Mouse (Mus musculus): ENCODE data around the gene Cyth4.

The Cyth4 gene

GRCm38 (mm10) chr15:78587050-78587994 lies 9.5 kb upstream of the Cyth4 start:
- peak; percentile 38 for DNase-seq (ENCODE audit: low spot score)

- DNase-seq (ENCODE audit: low spot score) = no peak
Observed at GRCm38 (mm10) chr15:78588049-78588448, 8.8 kb upstream of the Cyth4 start.

GRCm38 (mm10) chr15:78588900-78589299 lies 7.9 kb upstream of the Cyth4 start:
- no peak for DNase-seq (ENCODE audit: low spot score)

GRCm38 (mm10) chr15:78589936-78590335 lies 6.9 kb upstream of the Cyth4 start:
- DNase-seq (ENCODE audit: low spot score) = no peak

GRCm38 (mm10) chr15:78590785-78591184 lies 6.1 kb upstream of the Cyth4 start:
- DNase-seq (ENCODE audit: low spot score) = no peak

GRCm38 (mm10) chr15:78591680-78592451 lies 5.0 kb upstream of the Cyth4 start:
- DNase-seq (ENCODE audit: low spot score) = no peak

- DNase-seq (ENCODE audit: low spot score) = no peak
Observed at GRCm38 (mm10) chr15:78592452-78592968, 4.3 kb upstream of the Cyth4 start.

- no peak for DNase-seq (ENCODE audit: low spot score)
Observed at GRCm38 (mm10) chr15:78593896-78594425, 2.9 kb upstream of the Cyth4 start.

- no peak for DNase-seq (ENCODE audit: low spot score)
Observed at GRCm38 (mm10) chr15:78594831-78595230, 2.0 kb upstream of the Cyth4 start.

- DNase-seq (ENCODE audit: low spot score) = no peak
Observed at GRCm38 (mm10) chr15:78595468-78595867, 1.4 kb upstream of the Cyth4 start.

- no peak for DNase-seq (ENCODE audit: low spot score)
Observed at GRCm38 (mm10) chr15:78596504-78596903, 343 bp upstream of the Cyth4 start.

GRCm38 (mm10) chr15:78597729-78598128 lies 882 bp downstream of the Cyth4 start:
- DNase-seq (ENCODE audit: low spot score) = no peak

GRCm38 (mm10) chr15:78599124-78599523 lies 2.3 kb downstream of the Cyth4 start:
- no peak for DNase-seq (ENCODE audit: low spot score)

GRCm38 (mm10) chr15:78599529-78600193 lies 2.8 kb downstream of the Cyth4 start:
- DNase-seq (ENCODE audit: low spot score) = no peak

- no peak for DNase-seq (ENCODE audit: low spot score)
Observed at GRCm38 (mm10) chr15:78601180-78601579, 4.3 kb downstream of the Cyth4 start.

GRCm38 (mm10) chr15:78604255-78604654 lies 7.4 kb downstream of the Cyth4 start:
- no peak for DNase-seq (ENCODE audit: low spot score)

GRCm38 (mm10) chr15:78605371-78605791 lies 8.5 kb downstream of the Cyth4 start:
- DNase-seq (ENCODE audit: low spot score) = no peak

GRCm38 (mm10) chr15:78606059-78606458 lies 9.2 kb downstream of the Cyth4 start:
- DNase-seq (ENCODE audit: low spot score) = no peak

- no peak for DNase-seq (ENCODE audit: low spot score)
Observed at GRCm38 (mm10) chr15:78607463-78607862, 10.6 kb downstream of the Cyth4 start.

- DNase-seq (ENCODE audit: low spot score) = no peak
Observed at GRCm38 (mm10) chr15:78610705-78611462, 14.0 kb downstream of the Cyth4 start.

- DNase-seq (ENCODE audit: low spot score) = no peak
Observed at GRCm38 (mm10) chr15:78614536-78614935, 17.7 kb downstream of the Cyth4 start.
